Mouse (Mus musculus) inflammation-experienced regulatory T-cells, adult 6 months (primary cell): ENCODE results near the gene Lta. TPM values are rescaled to one million over a fixed set of nuclear protein-coding genes. Genes with fewer than 3 reads are reported as not detected.

Experiments used
- ATAC-seq: one replicate; pipeline ENCODE4 v1.8.0; 2017
- polyA plus RNA-seq, 3 experiments: library from polyadenylated mRNA; unstranded; fragments of 100-300 nt; shearing (Covaris generic); gene quantifications; one replicate each; pipeline ENCODE4 v1.2.1; 2017

Lta gene
- polyA plus RNA-seq, 3 experiments from 2014 or later = 34.4 to 113 (median 95.2) TPM

GRCm38 (mm10) chr17:35178528-35178927 is 26.6 kb downstream of the Lta start:
- peak; percentile 41 for ATAC-seq

- ATAC-seq = no peak
These were observed 29.2 kb downstream of the Lta start, which contains the start of gene Aif1 for GRCm38 (mm10) chr17:35175968-35176367. TSS of gene Aif1 (minus strand) at chr17:35176068.

DNA sequence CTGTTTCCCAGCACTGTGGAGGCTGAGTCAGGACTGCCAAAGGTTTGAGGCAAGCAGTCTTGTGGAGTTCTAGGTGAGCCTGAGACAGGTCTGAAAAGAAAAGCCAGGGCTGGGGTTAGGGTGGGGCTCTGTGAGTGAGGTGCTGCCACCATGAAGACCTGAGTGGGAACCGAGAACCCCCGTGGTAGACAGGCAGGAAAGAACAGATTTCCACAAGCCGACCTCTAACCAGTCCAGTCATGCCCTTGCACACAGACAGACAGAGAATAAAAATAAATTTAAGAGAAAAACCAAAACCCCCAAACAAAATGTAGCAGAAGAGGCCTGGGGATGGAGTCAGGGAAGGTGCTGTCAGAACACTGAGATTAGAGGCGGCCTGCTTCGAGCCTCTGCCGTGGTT is 29.8 kb downstream of the Lta start:
- no peak for ATAC-seq

DNA sequence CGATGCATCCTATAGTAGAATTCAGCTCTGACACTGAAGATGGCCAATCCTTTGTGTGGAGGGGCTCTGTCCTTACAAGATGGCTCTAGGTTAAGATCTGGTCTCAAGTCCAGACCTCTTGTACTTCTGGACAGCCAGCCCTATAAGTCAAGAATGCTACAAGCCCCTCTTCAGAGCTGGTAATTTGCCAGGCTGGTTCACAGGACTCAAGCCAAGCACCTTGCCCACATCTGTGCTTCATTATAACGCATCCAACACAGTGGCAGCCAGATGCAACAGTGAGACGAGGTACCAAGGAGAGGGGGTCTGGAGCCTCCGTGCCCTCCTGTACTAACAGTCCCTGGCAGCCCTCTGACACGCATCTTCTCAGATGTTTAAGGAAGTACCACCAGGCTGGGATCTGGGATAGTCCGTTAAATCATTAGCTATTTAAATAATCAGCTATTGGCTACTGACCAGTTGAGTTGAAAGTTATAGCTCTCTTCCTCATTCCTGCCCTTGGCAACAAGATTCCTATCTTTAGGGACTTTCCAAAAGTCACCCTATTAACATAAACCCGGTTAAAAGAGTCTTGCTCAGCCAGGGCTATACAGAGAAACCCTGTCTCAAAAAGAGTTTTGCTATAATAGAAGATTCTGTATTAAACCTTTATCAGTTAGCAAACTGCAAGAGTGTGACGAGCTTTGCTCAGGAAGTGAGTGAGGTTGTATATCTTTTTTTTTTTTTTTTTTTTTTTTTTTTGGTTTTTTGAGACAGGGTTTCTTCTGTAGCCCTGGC is 30.8 kb downstream of the Lta start:
- peak; percentile 53 for ATAC-seq

- peak; percentile 74 for ATAC-seq
These were observed 31.8 kb downstream of the Lta start for GRCm38 (mm10) chr17:35173329-35173728.

- peak; percentile 63 for ATAC-seq
These were observed 32.5 kb downstream of the Lta start for GRCm38 (mm10) chr17:35172445-35173234.

- ATAC-seq = no peak
These were observed 36.5 kb downstream of the Lta start for GRCm38 (mm10) chr17:35168541-35169207.

GRCm38 (mm10) chr17:35167794-35168193 is 37.4 kb downstream of the Lta start:
- no peak for ATAC-seq

GRCm38 (mm10) chr17:35166352-35167035 is 38.7 kb downstream of the Lta start:
- ATAC-seq = peak; percentile 15

DNA sequence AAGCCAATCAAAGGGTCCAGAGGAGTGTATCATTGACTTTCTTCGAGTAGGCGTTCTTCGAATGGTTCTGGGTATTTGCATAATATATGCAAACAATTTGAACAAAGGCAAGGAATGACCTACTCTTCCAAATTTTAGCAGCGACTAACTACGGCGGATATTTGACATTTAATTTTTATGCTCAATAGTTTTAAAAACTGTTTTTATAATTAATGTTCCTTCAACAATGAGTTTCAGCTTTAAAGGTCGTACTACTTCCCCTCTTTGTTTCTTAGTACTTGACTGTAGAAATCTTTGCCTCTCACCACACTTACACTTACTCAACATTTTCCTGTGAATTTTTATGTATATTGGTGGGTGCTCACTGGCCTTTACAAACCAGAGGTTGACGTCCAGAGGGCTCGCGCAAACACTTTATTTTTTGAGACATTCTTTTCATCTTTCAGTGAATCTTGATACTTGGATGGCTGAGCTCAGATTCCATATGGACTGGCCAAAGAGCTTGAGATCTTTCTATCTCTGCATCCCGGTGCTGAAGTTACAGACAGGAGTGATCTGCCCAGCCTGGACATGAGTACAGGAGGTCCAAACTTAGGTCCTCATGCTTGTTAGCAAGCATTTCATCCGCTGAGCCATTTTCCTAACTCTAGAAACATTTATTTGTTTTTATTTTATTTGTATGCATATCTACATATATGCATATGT is 39.5 kb downstream of the Lta start:
- ATAC-seq = no peak

DNA sequence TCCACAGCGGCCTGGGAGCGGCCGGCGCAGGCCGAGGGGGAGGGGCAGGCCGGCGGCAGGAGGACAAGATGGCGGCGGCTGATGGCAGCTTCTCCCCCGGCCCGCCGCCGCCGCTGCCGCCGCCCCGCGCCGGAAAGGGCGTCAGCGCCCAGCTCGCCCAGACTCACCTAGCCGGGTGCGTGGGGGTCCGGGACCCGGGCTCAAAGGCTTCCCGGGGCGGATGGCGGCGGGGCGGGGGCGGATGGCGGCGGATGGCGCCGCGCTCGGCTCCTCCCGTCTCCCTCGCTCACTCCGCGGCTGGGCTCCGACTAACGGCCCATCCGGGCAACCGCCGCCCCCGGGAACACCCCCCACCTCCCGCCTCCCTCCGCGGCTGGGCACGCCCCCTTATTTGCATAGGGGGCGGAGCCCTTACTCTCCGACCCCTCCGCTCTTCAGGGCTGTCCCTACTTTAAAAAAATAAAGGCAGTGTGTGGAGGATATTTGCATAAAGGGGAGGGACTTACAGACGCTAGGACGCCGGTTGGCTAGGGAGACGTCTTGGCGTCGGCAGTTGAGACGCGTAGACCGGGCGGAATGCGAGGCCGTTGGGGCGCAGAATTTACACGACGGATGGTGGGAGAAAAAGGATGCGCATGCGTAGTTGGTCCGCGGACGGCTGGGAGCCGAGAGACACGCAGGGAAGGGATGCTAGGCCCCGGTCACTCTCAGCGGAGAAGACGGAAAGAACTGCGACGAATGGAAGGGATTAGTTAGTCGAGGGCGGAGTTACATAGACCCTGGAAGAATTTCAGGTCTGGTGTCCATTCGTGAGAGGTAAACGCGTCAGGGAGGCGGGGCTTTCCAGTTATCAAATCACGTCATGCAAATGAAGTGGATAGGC is 40.3 kb downstream of the Lta start, which contains the start of gene Prrc2a:
TSS of gene Prrc2a (minus strand) at position 330 of the 883 bp plus-strand sequence.
- peak; percentile 91 for ATAC-seq

DNA sequence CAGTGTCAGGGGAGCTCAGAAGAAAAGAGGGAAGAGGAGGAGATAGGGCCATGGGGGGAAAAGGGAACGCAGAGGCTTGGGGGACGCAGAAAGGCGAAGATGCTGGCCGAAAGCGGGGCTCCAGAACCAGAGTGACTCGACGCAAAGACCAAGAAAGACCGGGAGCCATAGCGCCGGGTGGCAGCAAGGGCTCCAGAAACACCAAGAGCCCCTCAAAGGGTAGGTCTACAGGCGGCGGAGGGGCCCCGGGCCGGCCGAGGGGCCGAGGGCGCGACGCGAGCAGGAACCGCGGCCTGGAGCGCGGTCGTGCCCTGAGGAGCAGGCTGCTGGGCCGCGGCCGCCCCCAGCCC is 41.0 kb downstream of the Lta start:
- ATAC-seq = no peak

- ATAC-seq = no peak
These were observed 41.6 kb downstream of the Lta start for GRCm38 (mm10) chr17:35163326-35164081.

GRCm38 (mm10) chr17:35162730-35163129 is 42.4 kb downstream of the Lta start:
- ATAC-seq = no peak

GRCm38 (mm10) chr17:35162121-35162520 is 43.0 kb downstream of the Lta start:
- ATAC-seq = no peak

- ATAC-seq = no peak
These were observed 43.7 kb downstream of the Lta start for GRCm38 (mm10) chr17:35161421-35161820.

- no peak for ATAC-seq
These were observed 45.5 kb downstream of the Lta start for GRCm38 (mm10) chr17:35159638-35160037.

- no peak for ATAC-seq
These were observed 46.1 kb downstream of the Lta start for GRCm38 (mm10) chr17:35158850-35159593.

DNA sequence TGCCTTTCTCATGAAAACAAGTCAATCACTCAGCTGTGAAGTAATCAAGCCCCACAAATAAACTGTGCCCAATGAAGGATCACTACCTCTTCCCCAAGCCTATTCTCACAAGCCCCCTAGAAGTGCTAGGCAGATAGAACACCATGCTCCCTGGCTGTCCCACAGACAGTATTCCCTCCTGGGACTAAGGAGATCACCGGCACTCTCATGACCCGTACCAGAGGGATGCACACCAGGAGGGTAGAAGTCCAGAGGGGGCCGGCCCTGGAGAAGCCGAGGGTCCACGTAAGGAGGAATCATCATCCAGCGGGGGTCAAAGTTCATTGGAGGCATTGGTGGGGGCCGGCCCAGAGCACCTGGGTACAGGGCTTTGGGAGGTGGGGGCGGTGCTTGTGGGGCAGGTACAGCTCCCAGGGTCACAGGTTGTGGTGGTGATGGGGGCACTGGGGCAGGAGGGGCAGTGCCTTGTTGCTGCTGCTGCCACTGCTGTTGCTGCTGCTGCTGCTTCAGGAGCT is 47.4 kb downstream of the Lta start:
- no peak for ATAC-seq
